Mouse (Mus musculus): Measurements from ENCODE around the gene Bax. TPM values are rescaled to one million over a fixed set of nuclear protein-coding genes. Genes with fewer than 3 reads are reported as not detected.
A peak's percentile ranks its signal among the peaks of the same experiment; 100 is the strongest.

The Bax gene
- polyA plus RNA-seq, 1 experiment from 2014 or later: 182 TPM

DNA sequence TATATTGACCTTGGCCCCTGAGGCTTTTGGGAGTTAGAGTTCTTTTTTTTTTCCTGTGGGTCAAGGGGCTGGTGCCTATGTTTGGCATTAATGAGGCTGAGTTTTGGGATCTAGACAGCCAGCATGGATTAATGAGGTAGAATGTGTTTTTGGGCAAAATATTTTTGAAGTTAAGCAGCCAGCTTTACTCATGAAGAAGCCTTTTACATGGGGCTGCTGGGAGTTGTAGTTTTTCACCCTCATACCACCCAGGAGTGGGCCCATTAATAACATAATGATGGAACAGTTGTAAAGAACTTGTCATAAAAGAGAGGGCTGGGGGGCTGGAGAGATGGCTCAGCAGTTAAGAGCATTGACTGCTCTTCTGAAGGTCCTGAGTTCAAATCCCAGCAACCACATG is 20.1 kb downstream of the Bax start:
- H3K9me3 ChIP-seq (ENCODE audit: low read length): no peaks in the 10 kb centered on the region
- no peak overlapping the region for H3K9ac ChIP-seq (replicated peaks; ENCODE audit: low read length)
- no peak overlapping the region for H3K4me3 ChIP-seq (ENCODE audit: low read length)
- ATAC-seq (ENCODE audit: low FRiP score, low TSS enrichment): no peak
- H3K4me2 ChIP-seq (replicated peaks; ENCODE audit: low read depth, low read length): no peak overlapping the region
- H3K27me3 ChIP-seq (ENCODE audit: insufficient read depth, low read length): no peaks in the 10 kb centered on the region
- H3K36me3 ChIP-seq (ENCODE audit: insufficient read depth, low read length): peaks cover 55% of the 10 kb centered on the region
- no peak overlapping the region for H3K27ac ChIP-seq (ENCODE audit: low read length)
- peaks cover 6% of the 10 kb centered on the region; the same call in 1 of the 2 replicates for H3K4me1 ChIP-seq (ENCODE audit: insufficient read depth, low read length)

- no peaks in the 10 kb centered on the region for H3K27me3 ChIP-seq (ENCODE audit: insufficient read depth, low read length)
- WGBS: 84% methylated on average over 22 of the region's 22 CpGs
- H3K9ac ChIP-seq (replicated peaks; ENCODE audit: low read length): no peak overlapping the region
- no peak overlapping the region for H3K27ac ChIP-seq (ENCODE audit: low read length)
- no peak for ATAC-seq (ENCODE audit: low FRiP score, low TSS enrichment)
- H3K4me3 ChIP-seq (ENCODE audit: low read length): no peak overlapping the region
- no peaks in the 10 kb centered on the region for H3K9me3 ChIP-seq (ENCODE audit: low read length)
- no peak overlapping the region for H3K4me2 ChIP-seq (replicated peaks; ENCODE audit: low read depth, low read length)
- peaks cover 6% of the 10 kb centered on the region; the same call in 1 of the 2 replicates for H3K4me1 ChIP-seq (ENCODE audit: insufficient read depth, low read length)
- H3K36me3 ChIP-seq (ENCODE audit: insufficient read depth, low read length): peaks cover 59% of the 10 kb centered on the region
Measured at GRCm38 (mm10) chr7:45443526-45444420, 22.9 kb downstream of the Bax start.

GRCm38 (mm10) chr7:45437521-45438276 is 29.0 kb downstream of the Bax start, which contains the start of gene Ruvbl2:
Gene Ruvbl2 (minus strand): TSS chr7:45438096.
- whole genome bisulfite sequencing: 23% methylated on average over 19 of the region's 19 CpGs
- Histone ChIP-seq H3K27ac (ENCODE audit: low read length) (no peak within 1 kb of the TSS), H3K9ac (replicated peaks; ENCODE audit: low read length) (0 out of 2 replicates have a peak within 1 kb of the TSS, but pooled peaks have one; percentile 13), H3K4me1 (ENCODE audit: insufficient read depth, low read length) (peaks cover 34% of the 10 kb centered on the region), H3K36me3 (ENCODE audit: insufficient read depth, low read length) (peaks cover 15% of the 10 kb centered on the region), H3K27me3 (ENCODE audit: insufficient read depth, low read length) (no peaks in the 10 kb centered on the region), H3K4me3 (ENCODE audit: low read length) (peak within 1 kb of the TSS; percentile 0; the same call in 1 of the 2 replicates), H3K4me2 (replicated peaks; ENCODE audit: low read depth, low read length) (peak within 1 kb of the TSS; percentile 41), H3K9me3 (ENCODE audit: low read length) (no peaks in the 10 kb centered on the region)
- ATAC-seq (ENCODE audit: low FRiP score, low TSS enrichment): no peak

GRCm38 (mm10) chr7:45437046-45437445 is 29.7 kb downstream of the Bax start:
- Histone ChIP-seq H3K36me3 (ENCODE audit: insufficient read depth, low read length) (peaks cover 12% of the 10 kb centered on the region), H3K27me3 (ENCODE audit: insufficient read depth, low read length) (no peaks in the 10 kb centered on the region), H3K9ac (replicated peaks; ENCODE audit: low read length) (0 out of 2 replicates have a peak overlapping the region, but pooled peaks have one; percentile 13), H3K9me3 (ENCODE audit: low read length) (no peaks in the 10 kb centered on the region), H3K27ac (ENCODE audit: low read length) (no peak overlapping the region), H3K4me2 (replicated peaks; ENCODE audit: low read depth, low read length) (no peak overlapping the region), H3K4me3 (ENCODE audit: low read length) (no peak overlapping the region), H3K4me1 (ENCODE audit: insufficient read depth, low read length) (peaks cover 36% of the 10 kb centered on the region)
- WGBS: 46% methylated on average over 6 of the region's 6 CpGs
- no peak for ATAC-seq (ENCODE audit: low FRiP score, low TSS enrichment)

DNA sequence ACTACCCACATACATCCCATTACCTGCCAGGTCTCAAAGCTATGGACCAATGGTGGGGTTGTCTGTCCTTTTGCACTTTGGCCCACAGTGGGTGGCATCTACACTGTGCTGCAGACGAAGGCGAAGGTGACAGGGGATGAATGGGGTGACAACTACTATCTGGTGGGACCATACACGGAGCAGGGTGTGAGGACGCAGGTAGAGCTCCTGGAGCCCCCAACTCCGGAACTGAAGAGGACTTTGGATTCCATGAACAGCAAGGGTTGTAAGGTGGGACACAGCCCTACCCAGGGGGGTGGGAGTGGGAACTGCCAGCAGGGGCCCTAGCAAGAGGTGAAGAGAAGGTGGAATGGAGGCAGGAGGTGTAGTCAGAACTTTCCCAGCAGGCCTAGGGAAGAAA is 30.3 kb downstream of the Bax start:
- Histone ChIP-seq H3K4me1 (ENCODE audit: insufficient read depth, low read length) (peaks cover 36% of the 10 kb centered on the region), H3K4me2 (replicated peaks; ENCODE audit: low read depth, low read length) (no peak overlapping the region), H3K9me3 (ENCODE audit: low read length) (no peaks in the 10 kb centered on the region), H3K36me3 (ENCODE audit: insufficient read depth, low read length) (peaks cover 16% of the 10 kb centered on the region), H3K27me3 (ENCODE audit: insufficient read depth, low read length) (no peaks in the 10 kb centered on the region), H3K9ac (replicated peaks; ENCODE audit: low read length) (no peak overlapping the region), H3K4me3 (ENCODE audit: low read length) (no peak overlapping the region), H3K27ac (ENCODE audit: low read length) (no peak overlapping the region)
- WGBS: 91% methylated on average over 5 of the region's 5 CpGs
- no peak for ATAC-seq (ENCODE audit: low FRiP score, low TSS enrichment)

GRCm38 (mm10) chr7:45435038-45435437 is 31.7 kb downstream of the Bax start:
- ATAC-seq (ENCODE audit: low FRiP score, low TSS enrichment): no peak
- H3K4me1 ChIP-seq (ENCODE audit: insufficient read depth, low read length): peaks cover 36% of the 10 kb centered on the region
- peak overlapping the region; percentile 85 for H3K9ac ChIP-seq (replicated peaks; ENCODE audit: low read length)
- under 1% methylated on average over 16 of the region's 16 CpGs for WGBS
- peak overlapping the region; percentile 48 for H3K27ac ChIP-seq (ENCODE audit: low read length)
- peak overlapping the region; percentile 58 for H3K4me2 ChIP-seq (replicated peaks; ENCODE audit: low read depth, low read length)
- H3K9me3 ChIP-seq (ENCODE audit: low read length): no peaks in the 10 kb centered on the region
- peak overlapping the region; percentile 67 for H3K4me3 ChIP-seq (ENCODE audit: low read length)
- H3K27me3 ChIP-seq (ENCODE audit: insufficient read depth, low read length): no peaks in the 10 kb centered on the region
- H3K36me3 ChIP-seq (ENCODE audit: insufficient read depth, low read length): peaks cover 23% of the 10 kb centered on the region

- H3K9me3 ChIP-seq (ENCODE audit: low read length): no peaks in the 10 kb centered on the region
- peak within 1 kb of the TSS; percentile 86 for H3K27ac ChIP-seq (ENCODE audit: low read length)
- peak within 1 kb of the TSS; percentile 72 for H3K4me2 ChIP-seq (replicated peaks; ENCODE audit: low read depth, low read length)
- ATAC-seq (ENCODE audit: low FRiP score, low TSS enrichment): peak; percentile 97
- H3K4me3 ChIP-seq (ENCODE audit: low read length): peak within 1 kb of the TSS; percentile 67
- peak within 1 kb of the TSS; percentile 85 for H3K9ac ChIP-seq (replicated peaks; ENCODE audit: low read length)
- H3K4me1 ChIP-seq (ENCODE audit: insufficient read depth, low read length): peaks cover 36% of the 10 kb centered on the region
- under 1% methylated on average over 45 of the region's 45 CpGs for WGBS
- no peaks in the 10 kb centered on the region for H3K27me3 ChIP-seq (ENCODE audit: insufficient read depth, low read length)
- peaks cover 25% of the 10 kb centered on the region for H3K36me3 ChIP-seq (ENCODE audit: insufficient read depth, low read length)
Measured at GRCm38 (mm10) chr7:45434203-45435015, 32.3 kb downstream of the Bax start, which contains the start of gene Gys1. Gene Gys1 (plus strand): TSS chr7:45434844.

DNA sequence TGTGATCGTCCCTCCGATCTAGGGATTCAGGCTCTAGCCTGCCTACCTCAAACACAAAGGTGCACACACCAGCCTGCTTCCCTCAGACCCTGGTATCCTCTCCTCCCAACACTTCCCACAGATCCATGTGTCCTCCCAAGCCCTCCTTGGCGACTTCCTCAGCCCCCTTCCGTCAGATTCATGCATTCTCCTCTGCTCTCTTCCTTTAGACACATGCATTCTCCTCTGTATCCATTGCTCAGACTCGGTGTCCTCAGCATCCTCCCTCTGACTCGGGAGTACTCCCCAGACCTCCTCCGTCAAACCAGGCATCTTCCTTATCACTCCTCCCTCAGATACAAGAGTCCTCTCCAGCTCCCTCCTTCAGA is 32.9 kb downstream of the Bax start:
- peaks cover 31% of the 10 kb centered on the region for H3K36me3 ChIP-seq (ENCODE audit: insufficient read depth, low read length)
- 0% methylated on average over 7 of the region's 7 CpGs for WGBS
- H3K27me3 ChIP-seq (ENCODE audit: insufficient read depth, low read length): no peaks in the 10 kb centered on the region
- no peaks in the 10 kb centered on the region for H3K9me3 ChIP-seq (ENCODE audit: low read length)
- H3K9ac ChIP-seq (replicated peaks; ENCODE audit: low read length): peak overlapping the region; percentile 74
- peak overlapping the region; percentile 67 for H3K4me3 ChIP-seq (ENCODE audit: low read length)
- H3K4me1 ChIP-seq (ENCODE audit: insufficient read depth, low read length): peaks cover 36% of the 10 kb centered on the region
- ATAC-seq (ENCODE audit: low FRiP score, low TSS enrichment): no peak
- H3K27ac ChIP-seq (ENCODE audit: low read length): peak overlapping the region; percentile 86
- H3K4me2 ChIP-seq (replicated peaks; ENCODE audit: low read depth, low read length): peak overlapping the region; percentile 72

DNA sequence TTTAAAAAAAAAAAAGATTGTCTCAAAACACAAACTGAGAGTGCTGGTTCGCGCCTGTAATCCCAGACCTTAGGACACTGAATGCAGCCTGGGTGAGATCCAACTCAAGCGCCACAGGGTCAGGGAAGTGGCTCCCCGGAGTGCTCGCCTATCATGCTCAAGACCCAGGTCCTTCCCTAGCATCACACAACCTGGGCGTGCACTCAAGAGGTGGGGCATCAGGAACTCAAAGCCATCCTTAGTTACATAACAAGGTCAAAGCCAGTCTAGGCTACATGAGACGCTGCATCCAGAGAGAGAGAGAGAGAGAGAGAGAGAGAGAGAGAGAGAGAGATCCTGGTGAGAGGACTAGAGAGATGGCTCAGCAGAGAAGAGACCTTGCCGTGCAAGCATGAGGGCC is 40.1 kb downstream of the Bax start:
- H3K9ac ChIP-seq (replicated peaks; ENCODE audit: low read length): no peak overlapping the region
- peaks cover 87% of the 10 kb centered on the region for H3K36me3 ChIP-seq (ENCODE audit: insufficient read depth, low read length)
- H3K4me3 ChIP-seq (ENCODE audit: low read length): no peak overlapping the region
- no peaks in the 10 kb centered on the region for H3K4me1 ChIP-seq (ENCODE audit: insufficient read depth, low read length)
- no peaks in the 10 kb centered on the region for H3K27me3 ChIP-seq (ENCODE audit: insufficient read depth, low read length)
- WGBS: 88% methylated on average over 8 of the region's 8 CpGs
- no peaks in the 10 kb centered on the region for H3K9me3 ChIP-seq (ENCODE audit: low read length)
- H3K27ac ChIP-seq (ENCODE audit: low read length): no peak overlapping the region
- H3K4me2 ChIP-seq (replicated peaks; ENCODE audit: low read depth, low read length): no peak overlapping the region
- no peak for ATAC-seq (ENCODE audit: low FRiP score, low TSS enrichment)
